ENCODE assay signal across 28 mouse cellular contexts in the genomic region with DNA sequence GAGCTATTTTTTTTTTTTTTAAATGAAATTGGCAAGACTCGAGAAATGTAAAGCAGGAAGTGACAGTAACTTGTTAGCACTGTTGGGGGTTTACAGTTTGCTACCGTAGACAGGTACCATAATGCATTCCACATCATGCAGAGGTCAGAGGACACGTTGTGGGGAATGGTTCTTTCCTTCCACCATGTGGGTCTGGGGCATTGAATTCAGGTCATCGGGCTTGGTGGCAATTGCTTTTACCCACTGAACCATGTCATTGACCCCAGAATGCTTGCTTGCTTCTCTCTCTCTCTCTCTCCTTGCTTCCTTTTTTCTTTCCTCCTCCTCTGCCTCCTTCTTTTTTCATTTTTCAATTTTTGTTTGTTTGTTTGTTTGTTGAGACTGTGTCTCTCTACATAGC. TPM values are rescaled to one million over a fixed set of nuclear protein-coding genes. Genes with fewer than 3 reads are reported as not detected.
DNase-seq lines count a peak whose midpoint lies in the region; ATAC-seq and TF ChIP-seq lines count a peak whose summit lies in the region.
"Had no signal": no experiment of that assay in that cellular context is flagged by ENCODE, and none has a peak within 500 bp of the region (broad histone marks: within the 10 kb centered on the region; RNA-seq: fewer than 3 reads in every experiment).

No protein-coding gene starts in this region.

- ATAC-seq in liver, embryonic 11.5 days (replicated peaks; ENCODE audit: low FRiP score), result no peak
- no peak for ATAC-seq in liver, embryonic 13.5 days (ENCODE audit: low read depth)
- ATAC-seq: activated CD4-positive, CD25-positive, alpha-beta regulatory T cell, adult 4 months; forebrain, embryonic 13.5 days; forebrain, embryonic 16.5 days had no signal

- no peak overlapping the region for H3K27ac ChIP-seq in kidney, adult 2 months (ENCODE audit: insufficient read depth, low read depth, low read length)
- no peak overlapping the region for H3K27ac ChIP-seq in liver, embryonic 11.5 days (ENCODE audit: low read depth, low read length)
- no peak overlapping the region; the same call in 1 of the 2 replicates for H3K27ac ChIP-seq in liver, embryonic 13.5 days
- H3K27ac ChIP-seq: forebrain, embryonic 10.5 days; forebrain, embryonic 13.5 days; gastrocnemius, adult 2 months; hindbrain, embryonic 12.5 days had no signal

- peak; percentile 63 for DNase-seq in kidney, adult 2 months
- no peak for DNase-seq in kidney, postnatal 4 days
- no peak for DNase-seq in liver, embryonic 11.5 days (ENCODE audit: low spot score)
- no peak for DNase-seq in liver
- no peak for DNase-seq in liver, embryonic 13.5 days
- peak; percentile 69 for DNase-seq in retina, embryonic 14.5 days (ENCODE audit: low spot score)
- no peak for DNase-seq in frontal cortex, adult 2 months (ENCODE audit: extremely low spot score in 1 of 2, low spot score in 1 of 2)
- DNase-seq in lung, postnatal 4 days, result no peak
- DNase-seq: adrenal gland, adult 8-10 months; adrenal gland, postnatal 25 days; cerebellum, adult 11-12 months; cerebellum, adult 8-10 months; cerebellum, postnatal 10 days; cerebellum, postnatal 36 days; gastrocnemius, adult 2 months; gastrocnemius, postnatal 14 days had no signal

- 0 out of 2 replicates have a peak overlapping the region, but pooled peaks have one; percentile 20 for H3K4me2 ChIP-seq in liver, embryonic 11.5 days
- H3K4me2 ChIP-seq in liver, embryonic 13.5 days, result peak overlapping the region; percentile 10; the same call in 1 of the 2 replicates
- H3K4me2 ChIP-seq: forebrain, embryonic 13.5 days; heart, embryonic 11.5 days; hindbrain, embryonic 12.5 days had no signal

- 30% methylated on average over 4 of the region's 4 CpGs for WGBS in kidney, adult 2 months
- 62% methylated on average over 4 of the region's 4 CpGs for whole genome bisulfite sequencing in liver, embryonic 11.5 days
- WGBS in liver, embryonic 13.5 days (ENCODE audit: insufficient replicate concordance), result 59% methylated on average over 4 of the region's 4 CpGs

- no peaks in the 10 kb centered on the region for H3K27me3 ChIP-seq in kidney, adult 2 months (replicated peaks; ENCODE audit: control insufficient read depth, insufficient read depth, low read length)
- no peaks in the 10 kb centered on the region for H3K27me3 ChIP-seq in liver, embryonic 11.5 days (replicated peaks; ENCODE audit: control insufficient read depth, insufficient read depth, low read length)
- H3K27me3 ChIP-seq in liver, embryonic 13.5 days, result no peaks in the 10 kb centered on the region
- H3K27me3 ChIP-seq: forebrain, embryonic 13.5 days; hindbrain, embryonic 12.5 days had no signal

- H3K9me3 ChIP-seq in liver, embryonic 11.5 days (ENCODE audit: control insufficient read depth, low read length), result no peaks in the 10 kb centered on the region
- H3K9me3 ChIP-seq in liver, embryonic 13.5 days (replicated peaks), result no peaks in the 10 kb centered on the region
- H3K9me3 ChIP-seq: forebrain, embryonic 10.5 days; forebrain, embryonic 13.5 days; hindbrain, embryonic 12.5 days had no signal

- H3K4me1 ChIP-seq in kidney, adult 2 months (ENCODE audit: control insufficient read depth, insufficient read depth, low read length), result peaks cover 8% of the 10 kb centered on the region
- no peaks in the 10 kb centered on the region for H3K4me1 ChIP-seq in liver, embryonic 11.5 days (replicated peaks; ENCODE audit: control insufficient read depth, insufficient read depth, low read length)
- H3K4me1 ChIP-seq in liver, embryonic 13.5 days (replicated peaks), result peaks cover 12% of the 10 kb centered on the region; the same call in 1 of the 2 replicates
- H3K4me1 ChIP-seq: forebrain, embryonic 13.5 days; hindbrain, embryonic 12.5 days had no signal

- TF ChIP-seq CTCF in kidney, adult 2 months (conservative IDR thresholded peaks at IDR 0.05; ENCODE audit: insufficient read depth, insufficient read length, low read depth, low read length), result no peak

- no peak overlapping the region for H3K4me3 ChIP-seq in kidney, adult 2 months (ENCODE audit: insufficient read depth, low read depth, low read length)
- no peak overlapping the region for H3K4me3 ChIP-seq in liver, embryonic 11.5 days (ENCODE audit: low read depth, low read length)
- no peak overlapping the region for H3K4me3 ChIP-seq in liver, embryonic 13.5 days (replicated peaks)
- H3K4me3 ChIP-seq: forebrain, embryonic 10.5 days; forebrain, embryonic 13.5 days; gastrocnemius, adult 2 months; hindbrain, embryonic 12.5 days had no signal

- no peak overlapping the region for H3K9ac ChIP-seq in liver, embryonic 11.5 days (ENCODE audit: low read depth, low read length)
- no peak overlapping the region for H3K9ac ChIP-seq in liver, embryonic 13.5 days
- H3K9ac ChIP-seq: forebrain, embryonic 13.5 days; hindbrain, embryonic 12.5 days had no signal

- H3K36me3 ChIP-seq in kidney, adult 2 months (ENCODE audit: control insufficient read depth, insufficient read depth, low read length), result no peaks in the 10 kb centered on the region
- no peaks in the 10 kb centered on the region for H3K36me3 ChIP-seq in liver, embryonic 11.5 days (ENCODE audit: control insufficient read depth, insufficient read depth, low read length)
- no peaks in the 10 kb centered on the region for H3K36me3 ChIP-seq in liver, embryonic 13.5 days
- H3K36me3 ChIP-seq: forebrain, embryonic 10.5 days; hindbrain, embryonic 12.5 days had no signal

- no peak for TF ChIP-seq POLR2A in kidney, adult 2 months (IDR thresholded peaks at IDR 0.05; ENCODE audit: low read depth, low read length)

RNA-seq across cellular contexts. Expression of a gene that starts 6.7 kb away (rescaled TPM):
- 44.3 and 70.7 TPM in 2 replicates for polyA plus RNA-seq in kidney, adult 2 months (2012; rRNA removed)
- 18.7 and 19.5 TPM in 2 replicates for polyA plus RNA-seq in liver, embryonic 11.5 days (2014; fragmentation: Nextera tagmentation; extraction: Ambion mirVana)
- 16.5 and 18.1 TPM in 2 replicates for polyA plus RNA-seq in liver, embryonic 13.5 days (2015; fragmentation: Nextera tagmentation; extraction: Ambion mirVana)
- polyA plus RNA-seq in frontal cortex, adult 2 months (2012; rRNA removed), result 19.1 and 23.4 TPM in 2 replicates

RNA-seq across cellular contexts. Expression of a gene that starts 7.4 kb away (rescaled TPM):
- 3.3 and 4.6 TPM in 2 replicates for polyA plus RNA-seq in kidney, adult 2 months (2012; rRNA removed)
- polyA plus RNA-seq in liver, embryonic 11.5 days (2014; fragmentation: Nextera tagmentation; extraction: Ambion mirVana), result 7.0 and 7.9 TPM in 2 replicates
- 3.1 and 3.3 TPM in 2 replicates for polyA plus RNA-seq in liver, embryonic 13.5 days (2015; fragmentation: Nextera tagmentation; extraction: Ambion mirVana)
- 11.8 and 12.9 TPM in 2 replicates for polyA plus RNA-seq in frontal cortex, adult 2 months (2012; rRNA removed)

RNA-seq across cellular contexts. Expression of a gene that starts 32.6 kb away (rescaled TPM):
- not detected in 2 replicates for polyA plus RNA-seq in kidney, adult 2 months (2012; rRNA removed)
- polyA plus RNA-seq in liver, embryonic 11.5 days (2014; fragmentation: Nextera tagmentation; extraction: Ambion mirVana), result not detected in 2 replicates
- polyA plus RNA-seq in liver, embryonic 13.5 days (2015; fragmentation: Nextera tagmentation; extraction: Ambion mirVana), result not detected in 2 replicates
- polyA plus RNA-seq in frontal cortex, adult 2 months (2012; rRNA removed), result not detected in 2 replicates
- polyA plus RNA-seq: activated CD4-positive, CD25-positive, alpha-beta regulatory T cell, adult 4 months; brain, embryonic 14.5 days; cortical plate, adult 2 months; embryonic facial prominence, embryonic 11.5 days; embryonic facial prominence, embryonic 14.5 days; forebrain, embryonic 10.5 days; forebrain, embryonic 13.5 days; forebrain, embryonic 16.5 days; heart, embryonic 11.5 days; heart, embryonic 14.5 days; heart, postnatal 0 days; hindbrain, embryonic 12.5 days had no signal

RNA-seq across cellular contexts. Expression of a gene that starts 41.0 kb away (rescaled TPM):
- polyA plus RNA-seq in kidney, adult 2 months (2012; rRNA removed), result 0.09 and 0.15 TPM in 2 replicates
- polyA plus RNA-seq in liver, embryonic 11.5 days (2014; fragmentation: Nextera tagmentation; extraction: Ambion mirVana), result 0.30 and 0.40 TPM in 2 replicates
- 0.05 and 0.13 TPM in 2 replicates for polyA plus RNA-seq in liver, embryonic 13.5 days (2015; fragmentation: Nextera tagmentation; extraction: Ambion mirVana)
- 0.46 and 0.70 TPM in 2 replicates for polyA plus RNA-seq in frontal cortex, adult 2 months (2012; rRNA removed)

Comparison
In these comparisons a context has a peak if more than half of its experiments do, and no peak if none do; other contexts are left out.
1. DNase-seq: peak in kidney, adult 2 months (single experiment) and retina, embryonic 14.5 days (single experiment); none in kidney, postnatal 4 days (0 of 2), liver, embryonic 11.5 days (single experiment), liver (single experiment), liver, embryonic 13.5 days (single experiment), frontal cortex, adult 2 months (0 of 2) and lung, postnatal 4 days (0 of 2).